Mouse (Mus musculus): ENCODE results near the gene Zfp202. TPM values are rescaled to one million over a fixed set of nuclear protein-coding genes. Genes with fewer than 3 reads are reported as not detected.
"Not testable (repeated sequence)": the region's sequence is repeated elsewhere in the genome, so short reads cannot be mapped to it uniquely, and the experiment has no call there.

The Zfp202 gene
- 3.2 and 3.4 TPM in 2 replicates for polyA plus RNA-seq (2015; fragmentation: Nextera tagmentation; extraction: Ambion mirVana)

DNA sequence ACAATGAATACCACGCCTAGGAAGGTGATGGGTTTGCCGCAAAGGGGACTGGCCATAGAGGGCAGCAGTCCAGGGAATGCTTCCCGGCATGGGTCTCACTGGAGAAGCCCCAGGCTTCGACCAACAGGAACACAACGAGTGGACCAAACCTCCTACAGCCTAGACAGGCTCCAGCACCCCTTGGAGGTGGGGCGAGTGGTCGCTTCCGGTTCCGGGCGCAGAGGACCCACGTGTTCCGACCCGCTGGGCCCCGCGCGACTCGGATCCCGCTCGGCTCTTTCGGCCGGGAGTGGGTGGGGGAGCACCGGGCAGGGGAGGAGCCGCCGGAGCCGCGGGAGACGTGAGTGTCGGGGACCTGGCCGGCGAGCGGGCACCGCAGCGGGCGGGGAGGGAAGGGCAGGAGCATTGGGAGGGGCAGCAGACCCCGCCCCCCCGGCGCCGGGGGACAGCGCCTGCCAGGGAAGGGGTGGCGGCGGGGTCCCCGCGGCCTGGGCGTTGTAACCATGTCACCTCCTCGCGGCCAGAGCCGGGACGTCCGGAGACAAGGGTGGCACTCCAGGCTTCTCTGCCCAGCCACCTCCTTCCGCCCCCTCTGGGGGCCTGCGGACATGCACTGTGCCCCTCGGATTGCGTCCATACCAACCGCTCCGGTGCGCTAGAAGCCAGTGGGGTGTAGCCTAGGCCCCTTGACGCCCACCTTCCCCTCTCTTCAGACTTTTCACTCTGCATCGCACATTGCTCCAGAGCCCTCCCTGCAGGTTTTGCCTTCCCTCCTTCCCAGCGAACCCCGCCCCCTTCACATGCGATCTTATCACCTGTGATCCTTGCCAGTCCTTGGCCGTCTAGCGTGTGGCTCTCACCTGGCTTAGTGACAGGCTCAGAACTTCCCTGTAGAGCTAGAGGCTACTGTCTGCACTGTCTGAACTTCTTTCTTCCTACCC lies at the start of gene Zfp202:
Gene Zfp202 (plus strand): TSS at position 219 of the 941 bp plus-strand sequence.
- Histone ChIP-seq H3K4me2 (ENCODE audit: low read depth, low read length) (peak within 1 kb of the TSS; percentile 94), H3K27ac (ENCODE audit: low read length) (peak within 1 kb of the TSS; percentile 80), H3K9me3 (replicated peaks; ENCODE audit: control insufficient read depth, low read length) (no peaks in the 10 kb centered on the region), H3K27me3 (ENCODE audit: control insufficient read depth, insufficient read depth, low read length) (no peaks in the 10 kb centered on the region), H3K4me1 (ENCODE audit: control insufficient read depth, insufficient read depth, low read length) (peaks cover 7% of the 10 kb centered on the region), H3K4me3 (ENCODE audit: low read length) (peak within 1 kb of the TSS; percentile 77), H3K9ac (ENCODE audit: low read length) (peak within 1 kb of the TSS; percentile 81), H3K36me3 (ENCODE audit: control insufficient read depth, insufficient read depth) (0 out of 2 replicates have a peak, but pooled peaks cover 2% of the 10 kb centered on the region)
- ATAC-seq (replicated peaks; ENCODE audit: extremely low read depth, insufficient read depth, low FRiP score), result peak; percentile 94
- WGBS, result under 1% methylated on average over 56 of the region's 63 CpGs

DNA sequence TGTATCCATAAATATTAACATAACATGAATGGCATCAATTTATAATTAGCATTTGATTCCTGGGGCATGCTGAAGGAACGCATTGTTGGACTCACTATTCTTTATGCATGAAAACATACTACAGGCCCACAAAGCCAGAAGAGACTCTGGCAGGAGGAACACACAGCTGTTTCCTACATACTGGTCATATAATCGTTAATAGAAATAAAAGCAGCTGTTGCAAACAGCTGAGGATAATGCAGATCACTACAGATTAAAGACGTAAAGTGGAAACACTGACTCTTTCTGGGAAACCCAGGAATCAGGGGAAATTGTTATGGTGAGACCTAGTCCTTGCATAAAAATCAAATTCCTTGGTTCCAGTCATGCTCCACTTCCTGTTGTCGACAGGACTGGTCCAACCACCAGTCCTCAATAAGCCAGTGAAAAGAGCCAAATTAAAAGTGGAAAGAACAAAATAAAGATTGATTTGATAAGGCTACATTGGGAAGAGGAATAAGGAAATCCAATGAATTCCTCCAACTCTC lies 36.9 kb upstream of the Zfp202 start:
- no peaks in the 10 kb centered on the region for H3K27me3 ChIP-seq (ENCODE audit: control insufficient read depth, insufficient read depth, low read length)
- no peak overlapping the region for H3K27ac ChIP-seq (ENCODE audit: low read length)
- no peak overlapping the region for H3K4me3 ChIP-seq (ENCODE audit: low read length)
- no peak overlapping the region for H3K9ac ChIP-seq (ENCODE audit: low read length)
- no peaks in the 10 kb centered on the region for H3K4me1 ChIP-seq (ENCODE audit: control insufficient read depth, insufficient read depth, low read length)
- no peak for ATAC-seq (replicated peaks; ENCODE audit: extremely low read depth, insufficient read depth, low FRiP score)
- no peaks in the 10 kb centered on the region for H3K9me3 ChIP-seq (replicated peaks; ENCODE audit: control insufficient read depth, low read length)
- H3K36me3 ChIP-seq (ENCODE audit: control insufficient read depth, insufficient read depth), result no peaks in the 10 kb centered on the region
- H3K4me2 ChIP-seq (ENCODE audit: low read depth, low read length), result no peak overlapping the region
- 62% methylated on average over 4 of the region's 4 CpGs for WGBS

DNA sequence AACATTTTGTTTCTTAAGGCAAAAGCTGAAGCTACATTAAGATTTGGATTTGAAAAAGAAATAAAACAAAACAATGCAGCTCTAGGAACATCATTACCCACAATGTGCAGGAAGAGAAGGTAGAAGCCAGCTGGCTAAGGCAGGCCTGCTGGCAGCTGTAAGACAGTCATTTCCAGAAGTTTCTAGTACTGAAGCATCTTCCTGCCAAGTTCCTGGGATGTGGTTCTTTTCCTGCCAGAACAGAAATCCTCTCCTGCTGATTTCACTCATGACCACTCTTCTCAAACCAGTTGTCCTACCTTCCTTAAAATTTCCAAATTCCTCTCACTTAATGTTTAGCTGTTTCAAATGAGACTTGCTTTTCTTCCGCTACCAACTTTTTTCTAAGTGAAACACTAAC lies 25.7 kb upstream of the Zfp202 start:
- no peaks in the 10 kb centered on the region for H3K9me3 ChIP-seq (replicated peaks; ENCODE audit: control insufficient read depth, low read length)
- no peak overlapping the region for H3K27ac ChIP-seq (ENCODE audit: low read length)
- H3K27me3 ChIP-seq (ENCODE audit: control insufficient read depth, insufficient read depth, low read length), result no peaks in the 10 kb centered on the region
- no peak overlapping the region for H3K4me2 ChIP-seq (ENCODE audit: low read depth, low read length)
- H3K36me3 ChIP-seq (ENCODE audit: control insufficient read depth, insufficient read depth), result no peaks in the 10 kb centered on the region
- H3K4me3 ChIP-seq (ENCODE audit: low read length), result no peak overlapping the region
- ATAC-seq (replicated peaks; ENCODE audit: extremely low read depth, insufficient read depth, low FRiP score), result no peak
- no peaks in the 10 kb centered on the region for H3K4me1 ChIP-seq (ENCODE audit: control insufficient read depth, insufficient read depth, low read length)
- WGBS, result 93% methylated on average over 1 of the region's 1 CpGs
- H3K9ac ChIP-seq (ENCODE audit: low read length), result no peak overlapping the region

DNA sequence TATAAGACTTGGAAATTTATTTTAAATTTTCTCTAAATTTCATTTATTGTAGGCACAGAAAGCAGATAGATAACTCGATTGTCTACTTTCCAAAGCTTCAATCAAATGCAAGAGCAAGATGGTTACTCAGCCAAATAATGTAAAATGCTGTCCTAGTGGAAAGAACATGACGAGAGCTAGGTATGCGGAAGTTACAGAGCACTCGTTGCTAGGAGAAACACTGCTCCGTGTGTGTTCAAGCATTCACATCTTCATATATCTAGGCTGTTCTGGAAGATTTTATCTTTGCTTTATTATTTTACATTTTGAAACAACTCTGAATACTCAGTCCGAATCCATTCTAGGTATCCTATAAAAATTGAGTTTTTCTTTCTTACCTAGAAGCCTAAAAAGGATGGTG lies 15.1 kb upstream of the Zfp202 start:
- no peaks in the 10 kb centered on the region for H3K9me3 ChIP-seq (replicated peaks; ENCODE audit: control insufficient read depth, low read length)
- no peak overlapping the region for H3K4me2 ChIP-seq (ENCODE audit: low read depth, low read length)
- no peak overlapping the region for H3K27ac ChIP-seq (ENCODE audit: low read length)
- no peaks in the 10 kb centered on the region for H3K36me3 ChIP-seq (ENCODE audit: control insufficient read depth, insufficient read depth)
- no peaks in the 10 kb centered on the region for H3K27me3 ChIP-seq (ENCODE audit: control insufficient read depth, insufficient read depth, low read length)
- WGBS, result 76% methylated on average over 6 of the region's 6 CpGs
- no peak for ATAC-seq (replicated peaks; ENCODE audit: extremely low read depth, insufficient read depth, low FRiP score)
- no peak overlapping the region for H3K9ac ChIP-seq (ENCODE audit: low read length)
- no peak overlapping the region for H3K4me3 ChIP-seq (ENCODE audit: low read length)
- H3K4me1 ChIP-seq (ENCODE audit: control insufficient read depth, insufficient read depth, low read length), result no peaks in the 10 kb centered on the region

DNA sequence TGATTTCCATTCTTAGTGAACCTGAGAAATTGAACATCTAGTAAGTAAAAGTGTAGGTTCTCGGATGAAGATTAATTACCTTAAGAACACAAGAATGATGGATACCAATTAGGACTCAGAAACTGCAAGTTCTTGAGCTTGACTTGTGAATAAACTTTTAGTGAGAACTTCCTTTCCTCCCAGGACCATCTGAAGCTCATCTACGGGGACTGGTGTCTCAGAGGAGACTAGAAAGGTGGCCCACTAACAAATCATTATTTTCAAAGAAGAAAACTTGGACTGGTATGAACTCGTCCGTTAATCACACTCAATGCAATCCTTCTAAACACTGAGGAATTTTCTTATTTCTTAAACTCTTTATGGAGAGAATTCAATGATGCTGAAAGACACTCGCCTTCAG lies 11.5 kb upstream of the Zfp202 start, which contains the start of gene Olfr986:
Gene Olfr986 (plus strand): TSS at position 301 of the 400 bp plus-strand sequence.
- H3K9me3 ChIP-seq (replicated peaks; ENCODE audit: control insufficient read depth, low read length), result no peaks in the 10 kb centered on the region
- no peak within 1 kb of the TSS for H3K4me2 ChIP-seq (ENCODE audit: low read depth, low read length)
- H3K9ac ChIP-seq (ENCODE audit: low read length), result no peak within 1 kb of the TSS
- WGBS, result 80% methylated on average over 5 of the region's 5 CpGs
- H3K4me1 ChIP-seq (ENCODE audit: control insufficient read depth, insufficient read depth, low read length), result no peaks in the 10 kb centered on the region
- ATAC-seq (replicated peaks; ENCODE audit: extremely low read depth, insufficient read depth, low FRiP score), result no peak
- no peak within 1 kb of the TSS for H3K4me3 ChIP-seq (ENCODE audit: low read length)
- H3K36me3 ChIP-seq (ENCODE audit: control insufficient read depth, insufficient read depth), result no peaks in the 10 kb centered on the region
- H3K27ac ChIP-seq (ENCODE audit: low read length), result no peak within 1 kb of the TSS
- H3K27me3 ChIP-seq (ENCODE audit: control insufficient read depth, insufficient read depth, low read length), result no peaks in the 10 kb centered on the region

DNA sequence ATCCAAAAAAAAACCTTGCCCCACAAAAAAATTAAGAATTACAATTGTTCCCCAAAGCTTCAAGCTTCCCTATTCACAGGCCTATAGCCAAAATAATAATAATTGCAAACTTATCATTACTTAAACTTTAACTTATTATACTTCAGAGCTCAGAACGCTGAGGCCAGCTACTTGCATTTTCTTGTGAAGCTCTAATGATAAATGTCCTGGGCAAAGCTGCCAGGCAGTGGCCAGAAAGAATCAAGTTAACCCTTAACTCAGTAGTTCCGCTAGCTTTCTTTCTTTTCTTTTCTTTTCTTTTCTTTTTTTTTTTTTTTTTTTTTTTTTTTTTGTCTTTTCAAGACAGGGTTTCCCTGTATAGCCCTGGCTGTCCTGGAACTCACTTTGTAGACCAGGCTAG lies 7.0 kb upstream of the Zfp202 start:
- WGBS, result 83% methylated on average over 2 of the region's 2 CpGs
- not testable (repeated sequence) for H3K4me1 ChIP-seq (ENCODE audit: control insufficient read depth, insufficient read depth, low read length); H3K27me3 ChIP-seq (ENCODE audit: control insufficient read depth, insufficient read depth, low read length); H3K36me3 ChIP-seq (ENCODE audit: control insufficient read depth, insufficient read depth); H3K27ac ChIP-seq (ENCODE audit: low read length); ATAC-seq (replicated peaks; ENCODE audit: extremely low read depth, insufficient read depth, low FRiP score); H3K9ac ChIP-seq (ENCODE audit: low read length); H3K9me3 ChIP-seq (replicated peaks; ENCODE audit: control insufficient read depth, low read length); H3K4me2 ChIP-seq (ENCODE audit: low read depth, low read length); H3K4me3 ChIP-seq (ENCODE audit: low read length)

DNA sequence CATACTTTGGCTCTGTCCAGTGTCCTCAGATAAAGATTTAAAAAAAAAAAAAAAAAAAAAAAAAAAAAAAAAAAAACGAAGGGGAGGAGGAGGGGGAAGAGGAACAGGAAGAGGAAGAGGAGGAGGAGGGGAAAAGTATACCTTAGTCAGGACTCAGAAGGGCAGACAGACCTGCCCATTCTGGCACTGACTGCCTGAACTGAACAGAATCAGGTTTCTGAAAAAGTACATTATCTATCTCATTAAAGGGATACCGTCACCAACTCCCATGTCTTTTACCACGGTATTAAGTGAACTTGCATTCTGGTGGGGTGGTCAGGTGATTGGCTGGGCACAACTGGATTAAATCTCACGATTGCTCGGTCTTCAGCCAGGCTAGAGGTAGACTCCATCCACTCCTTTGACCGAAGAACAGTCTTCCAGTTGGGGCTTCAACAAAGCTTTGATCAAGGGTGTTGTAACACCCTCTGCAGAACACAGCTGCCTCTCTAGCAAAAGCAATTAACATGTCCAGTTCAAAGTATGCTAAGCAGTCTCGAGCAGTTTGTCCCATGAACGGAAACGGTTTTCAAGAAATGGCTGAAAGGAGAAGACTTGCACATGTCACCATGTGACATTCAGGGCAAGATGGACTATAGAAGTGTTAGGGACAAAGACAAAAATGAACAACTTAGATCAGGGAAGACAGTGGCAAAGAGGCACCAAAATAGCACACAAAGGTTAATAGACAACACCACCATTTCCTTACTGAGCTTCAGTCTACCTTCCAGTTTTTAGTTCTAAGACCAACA lies 835 bp upstream of the Zfp202 start:
- peak overlapping the region; percentile 77 for H3K4me3 ChIP-seq (ENCODE audit: low read length)
- peak overlapping the region; percentile 94 for H3K4me2 ChIP-seq (ENCODE audit: low read depth, low read length)
- no peaks in the 10 kb centered on the region for H3K9me3 ChIP-seq (replicated peaks; ENCODE audit: control insufficient read depth, low read length)
- H3K27ac ChIP-seq (ENCODE audit: low read length), result peak overlapping the region; percentile 80
- H3K36me3 ChIP-seq (ENCODE audit: control insufficient read depth, insufficient read depth), result no peaks in the 10 kb centered on the region
- H3K9ac ChIP-seq (ENCODE audit: low read length), result peak overlapping the region; percentile 81
- no peaks in the 10 kb centered on the region for H3K27me3 ChIP-seq (ENCODE audit: control insufficient read depth, insufficient read depth, low read length)
- peaks cover 7% of the 10 kb centered on the region for H3K4me1 ChIP-seq (ENCODE audit: control insufficient read depth, insufficient read depth, low read length)
- no peak for ATAC-seq (replicated peaks; ENCODE audit: extremely low read depth, insufficient read depth, low FRiP score)
- WGBS, result 84% methylated on average over 9 of the region's 9 CpGs

DNA sequence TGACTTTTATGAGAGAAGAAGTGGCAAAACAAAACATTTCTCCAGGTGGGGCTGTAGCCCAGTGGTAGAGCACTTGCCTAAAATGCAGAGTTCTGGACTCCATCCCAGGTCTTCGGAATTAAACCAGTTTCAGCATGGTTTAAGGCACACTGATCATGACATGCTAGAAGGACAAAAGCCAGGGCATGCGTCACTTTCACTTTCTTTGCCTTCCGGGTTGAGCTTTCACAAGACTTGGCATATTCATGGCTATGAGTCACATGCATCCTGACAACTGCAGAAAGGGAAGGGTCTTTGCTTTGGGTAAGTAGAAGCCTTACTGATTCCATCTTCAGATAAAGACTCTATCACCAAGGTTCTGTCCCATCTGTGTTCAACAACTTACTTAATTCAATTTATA lies 3.9 kb downstream of the Zfp202 start:
- H3K36me3 ChIP-seq (ENCODE audit: control insufficient read depth, insufficient read depth), result 0 out of 2 replicates have a peak, but pooled peaks cover 2% of the 10 kb centered on the region
- H3K4me2 ChIP-seq (ENCODE audit: low read depth, low read length), result no peak overlapping the region
- no peak for ATAC-seq (replicated peaks; ENCODE audit: extremely low read depth, insufficient read depth, low FRiP score)
- H3K4me3 ChIP-seq (ENCODE audit: low read length), result no peak overlapping the region
- H3K4me1 ChIP-seq (ENCODE audit: control insufficient read depth, insufficient read depth, low read length), result peaks cover 9% of the 10 kb centered on the region
- no peak overlapping the region for H3K9ac ChIP-seq (ENCODE audit: low read length)
- H3K27me3 ChIP-seq (ENCODE audit: control insufficient read depth, insufficient read depth, low read length), result no peaks in the 10 kb centered on the region
- WGBS, result 83% methylated on average over 3 of the region's 3 CpGs
- no peak overlapping the region for H3K27ac ChIP-seq (ENCODE audit: low read length)
- H3K9me3 ChIP-seq (replicated peaks; ENCODE audit: control insufficient read depth, low read length), result no peaks in the 10 kb centered on the region
